Mouse (Mus musculus) large intestine, adult 2 months (tissue): ENCODE results near the gene Lrrn3. TPM values are rescaled to one million over a fixed set of nuclear protein-coding genes. Genes with fewer than 3 reads are reported as not detected.
A peak's percentile ranks its signal among the peaks of the same experiment; 100 is the strongest.

ENCODE experiments used
- DNase-seq: peaks from one replicate; pipeline ENCODE4 v3.0.0-alpha.2; 2012; ENCODE audit warnings: low read depth, low spot score
- WGBS: fragments of 180-500 bp; shearing (Covaris S2); methylation state at CpG from one replicate; pipeline ENCODE4 v1.1.7; 2018; 5-methylcytosine and 5-hydroxymethylcytosine counted together
- polyA plus RNA-seq: library from polyadenylated mRNA; depleted of rRNA; stranded (reverse); fragments of >200 nt; gene quantifications from 2 replicates; pipeline ENCODE4 v1.2.3, GENCODE M21; 2012

Lrrn3 gene
- polyA plus RNA-seq, 1 experiment, result 0.07 TPM

DNA sequence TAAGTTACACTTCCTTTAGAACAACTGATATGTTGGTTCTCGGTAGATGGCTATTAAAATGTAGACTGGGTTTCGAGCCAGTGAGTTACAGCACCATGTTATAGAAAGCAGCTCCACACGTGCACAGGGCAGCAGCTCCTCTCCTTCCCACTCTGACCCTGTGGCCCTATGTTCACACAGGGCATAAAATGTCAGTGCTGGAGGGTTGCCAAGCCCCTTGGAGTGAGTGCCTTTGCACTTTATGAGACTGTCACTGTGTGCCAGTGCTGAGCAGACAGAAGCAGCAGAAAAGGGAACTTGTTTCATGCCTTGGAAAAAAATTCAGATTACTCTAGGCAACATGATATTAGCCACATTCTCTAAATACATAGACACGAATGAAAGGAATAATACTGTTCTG is 47.8 kb downstream of the Lrrn3 start:
- DNase-seq, result no peak
- WGBS, result 22% methylated on average over 4 of the region's 4 CpGs

DNA sequence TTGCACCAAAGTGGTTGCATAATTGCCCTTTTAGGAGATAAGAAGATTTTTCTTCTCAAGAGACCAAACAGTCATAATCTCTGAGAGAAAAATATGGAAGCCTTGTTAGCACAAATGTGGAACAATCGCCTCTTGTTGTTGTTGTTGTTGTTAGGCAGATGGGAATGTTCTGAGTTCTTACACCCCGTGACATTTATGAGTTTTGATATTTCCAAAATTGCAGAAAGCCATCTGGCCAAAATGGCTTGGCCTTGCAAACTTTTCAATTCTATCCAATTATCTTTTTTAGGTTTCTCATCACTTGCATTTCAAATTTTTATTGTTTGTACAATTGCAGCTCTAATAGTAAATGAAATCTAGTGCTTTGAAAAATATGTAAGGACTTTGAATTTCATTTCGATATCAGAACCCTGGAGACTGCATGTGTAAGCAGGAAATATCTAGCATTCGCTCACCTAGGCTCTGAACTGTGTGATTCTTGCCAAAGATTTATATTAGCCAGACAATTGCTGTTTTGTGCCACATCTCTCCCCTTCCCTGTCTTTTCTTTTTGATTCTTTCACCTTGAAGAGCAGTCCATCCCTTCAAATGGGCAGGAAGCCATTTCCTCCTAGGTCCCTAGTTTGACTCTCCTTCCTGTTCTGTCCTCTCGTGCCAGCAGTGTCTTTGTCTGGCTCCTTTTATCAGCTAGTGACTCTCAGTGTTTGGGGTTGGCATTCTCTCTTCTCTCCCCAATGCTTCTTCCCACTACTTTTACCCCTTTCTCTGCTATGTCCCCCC is 49.8 kb downstream of the Lrrn3 start:
- 49% methylated on average over 5 of the region's 5 CpGs for WGBS
- no peak for DNase-seq

DNA sequence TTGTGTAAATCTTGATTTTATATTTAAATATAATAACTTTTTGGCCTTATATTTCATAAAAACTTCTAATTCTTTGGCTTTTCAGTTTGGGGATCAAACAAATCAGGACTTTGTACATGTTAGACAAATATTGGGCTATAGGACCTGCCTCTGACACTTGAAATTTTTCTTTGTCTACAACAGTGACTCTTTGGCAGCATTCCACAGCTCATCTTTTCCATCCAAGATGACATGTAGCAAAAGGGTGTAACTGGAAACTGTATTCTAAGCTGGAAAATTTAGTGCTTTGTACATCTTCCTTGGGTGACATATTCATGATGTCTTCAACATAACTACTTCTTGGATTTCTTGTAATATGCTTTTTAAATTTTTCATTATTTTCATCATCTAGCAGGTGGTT is 57.4 kb downstream of the Lrrn3 start:
- DNase-seq, result no peak

DNA sequence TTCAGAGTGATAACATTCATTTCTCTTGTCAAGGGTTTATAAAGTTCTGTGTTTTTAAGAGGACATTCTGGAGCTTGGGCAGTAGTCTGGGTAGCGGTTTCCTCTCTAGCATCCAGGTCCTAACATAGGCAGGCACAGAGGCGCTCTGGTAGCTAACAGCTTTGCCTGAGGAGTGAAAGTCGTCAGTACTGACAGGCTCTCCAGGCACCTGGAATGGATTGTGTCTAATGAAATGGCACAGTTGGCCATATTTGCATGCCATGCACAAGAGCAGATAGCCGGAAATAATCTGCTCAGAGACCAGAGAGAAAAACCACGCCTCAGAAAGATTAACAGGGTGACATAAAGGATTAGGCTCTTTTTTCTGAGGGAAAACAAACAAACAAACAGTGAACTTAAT is 58.8 kb downstream of the Lrrn3 start:
- no peak for DNase-seq
- WGBS, result 82% methylated on average over 5 of the region's 5 CpGs

DNA sequence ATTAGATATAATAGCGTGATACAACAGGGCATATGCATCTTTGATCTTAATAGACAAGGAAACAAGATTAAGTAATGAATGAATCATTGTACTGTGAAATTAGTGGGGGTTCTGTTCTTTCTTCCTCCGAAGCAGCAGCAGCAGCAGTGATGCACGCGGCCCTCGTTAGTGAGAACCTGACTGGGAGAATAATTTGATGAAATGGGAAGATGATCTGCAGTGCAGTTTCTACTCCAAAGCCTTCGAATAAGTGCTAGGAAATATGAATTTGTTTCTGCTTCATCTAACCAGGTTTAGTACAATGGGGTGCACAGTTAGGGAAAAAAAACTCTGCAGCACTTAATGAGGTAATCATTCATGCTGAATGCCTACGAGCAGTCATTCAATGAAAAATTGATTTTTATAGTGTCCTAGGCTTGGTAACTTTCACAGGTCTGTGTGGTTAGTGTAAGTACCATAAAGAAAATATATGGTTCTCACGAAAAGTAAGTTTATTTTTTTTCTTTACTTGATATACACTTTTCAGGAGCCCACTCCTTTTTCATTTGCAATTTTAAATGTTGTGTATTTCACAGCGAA is 61.0 kb downstream of the Lrrn3 start:
- WGBS, result 85% methylated on average over 9 of the region's 9 CpGs
- no peak for DNase-seq

DNA sequence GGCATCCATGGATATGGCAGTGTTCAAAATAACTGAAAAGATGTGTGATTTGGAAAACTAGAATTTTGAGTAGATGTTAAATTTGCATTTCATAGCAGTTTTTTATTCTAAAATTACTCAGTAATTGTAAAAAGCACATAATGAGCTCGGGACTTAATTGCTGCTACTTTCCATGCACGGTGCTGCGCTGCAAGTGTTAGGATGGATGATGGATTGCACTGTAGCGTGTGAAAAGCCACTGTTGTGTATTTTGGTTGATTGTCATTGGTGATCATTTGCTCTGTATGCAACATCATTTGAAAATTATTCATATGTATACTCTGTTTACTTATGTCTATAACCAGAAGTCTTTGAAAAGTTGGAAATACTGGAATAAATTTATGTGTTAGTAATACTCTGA is 68.3 kb downstream of the Lrrn3 start:
- WGBS, result 93% methylated on average over 4 of the region's 4 CpGs
- DNase-seq, result no peak

DNA sequence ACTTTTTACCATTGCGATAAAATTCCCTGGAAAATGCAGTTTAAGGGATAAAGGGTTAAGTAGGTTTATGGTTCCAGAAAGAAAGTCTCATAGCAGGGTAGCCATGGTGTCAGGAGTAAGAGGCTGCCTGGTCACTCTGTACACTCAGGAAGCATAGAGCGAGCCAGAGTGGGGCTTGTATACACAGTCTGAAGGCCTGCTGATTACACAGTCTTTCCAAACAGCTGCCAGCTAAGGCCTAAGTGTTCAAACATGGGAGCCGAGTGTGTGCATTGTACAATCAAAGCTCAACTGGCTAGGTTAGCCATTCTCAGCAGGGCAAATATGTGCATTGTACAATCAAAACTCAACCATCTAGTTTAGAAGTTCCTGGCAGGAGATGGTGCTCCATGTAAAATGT is 69.1 kb downstream of the Lrrn3 start:
- DNase-seq, result peak; percentile 28
- 15% methylated on average over 3 of the region's 3 CpGs for WGBS

DNA sequence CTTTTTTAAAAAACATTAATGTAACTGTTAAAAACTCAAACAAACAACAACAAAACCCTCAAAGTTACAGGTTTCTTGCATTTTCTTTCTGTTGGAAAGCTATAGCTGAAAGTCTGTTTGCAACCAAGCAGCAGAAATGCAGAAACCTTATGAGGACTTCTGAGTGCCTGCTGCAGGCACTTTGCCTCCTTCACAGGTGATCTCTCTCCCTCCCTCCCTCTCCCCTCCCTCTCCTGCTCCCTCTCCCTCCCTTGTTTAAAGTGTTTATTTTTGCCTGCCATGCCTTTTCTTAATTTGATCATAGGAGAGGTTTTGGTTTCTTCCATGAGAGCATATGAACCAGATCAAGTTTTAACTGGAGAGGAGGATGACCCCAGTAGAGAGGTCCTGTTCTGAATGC is 69.6 kb downstream of the Lrrn3 start:
- DNase-seq, result no peak

DNA sequence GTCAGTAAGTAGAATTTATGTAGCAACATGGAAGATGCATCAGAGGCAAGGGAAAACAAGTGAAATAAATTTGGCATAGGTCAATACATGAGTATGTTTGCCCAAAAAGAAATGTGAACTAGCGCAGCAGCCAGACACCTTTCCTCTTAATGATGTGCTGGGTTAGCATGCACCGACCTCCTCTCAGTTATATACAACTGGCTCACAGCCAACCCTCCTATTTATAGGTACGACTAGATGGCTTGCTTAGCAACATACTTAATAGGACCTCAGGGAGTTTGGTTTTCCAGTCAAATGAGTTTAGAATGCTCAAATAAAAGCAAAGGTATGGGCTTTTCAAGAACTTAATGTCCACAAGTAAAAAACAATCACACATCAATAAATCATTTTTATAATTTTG is 76.8 kb downstream of the Lrrn3 start:
- DNase-seq, result no peak

DNA sequence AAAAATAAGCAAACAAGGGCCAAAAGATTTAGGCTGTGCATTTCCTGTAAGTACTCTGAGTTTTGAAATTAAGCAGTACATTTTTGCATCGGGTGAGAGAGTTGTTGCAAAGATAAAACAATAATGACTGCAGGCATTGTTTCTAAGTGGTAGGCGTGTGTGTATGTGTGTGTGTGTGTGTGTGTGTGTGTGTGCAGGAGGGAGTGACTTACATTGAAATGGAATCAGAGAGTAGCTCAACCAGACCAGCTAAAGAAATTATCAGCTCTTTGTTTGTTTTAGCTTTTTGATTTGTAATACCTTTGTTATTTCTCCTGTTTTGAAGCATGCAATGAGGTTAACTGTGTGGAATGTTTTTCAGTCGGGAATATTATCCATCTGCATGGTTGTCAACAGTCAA is 84.3 kb downstream of the Lrrn3 start:
- DNase-seq, result no peak
- WGBS, result 50% methylated on average over 3 of the region's 3 CpGs

More for the DNA sequence above, 76.8 kb downstream of the Lrrn3 start:
- WGBS, result 38% methylated on average over 3 of the region's 3 CpGs
